Mouse (Mus musculus): ENCODE measurements around the gene Fgfr4.

Gene Fgfr4

GRCm38 (mm10) chr13:55152621-55153415 is at the start of gene Fgfr4:
Gene Fgfr4, plus strand, starts transcription at chr13:55152640.
- in situ Hi-C loops (cut with MboI; ENCODE audit: low pct_unique_long_range_greater_than_20kb in 1 of 2, low sequenced_read_pairs in 2 of 2, unreplicated experiment in 1 of 2) = no loop called here

- in situ Hi-C loops (cut with MboI; ENCODE audit: low pct_unique_long_range_greater_than_20kb in 1 of 2, low sequenced_read_pairs in 2 of 2, unreplicated experiment in 1 of 2) = no loop called here
Measured at GRCm38 (mm10) chr13:55103351-55103750, 49.1 kb upstream of the Fgfr4 start.

- in situ Hi-C loops (cut with MboI; ENCODE audit: low pct_unique_long_range_greater_than_20kb in 1 of 2, low sequenced_read_pairs in 2 of 2, unreplicated experiment in 1 of 2) = no loop called here
Measured at GRCm38 (mm10) chr13:55105045-55105952, 47.1 kb upstream of the Fgfr4 start, which contains the start of gene Zfp346. Gene Zfp346, plus strand, starts transcription at chr13:55105311.

DNA sequence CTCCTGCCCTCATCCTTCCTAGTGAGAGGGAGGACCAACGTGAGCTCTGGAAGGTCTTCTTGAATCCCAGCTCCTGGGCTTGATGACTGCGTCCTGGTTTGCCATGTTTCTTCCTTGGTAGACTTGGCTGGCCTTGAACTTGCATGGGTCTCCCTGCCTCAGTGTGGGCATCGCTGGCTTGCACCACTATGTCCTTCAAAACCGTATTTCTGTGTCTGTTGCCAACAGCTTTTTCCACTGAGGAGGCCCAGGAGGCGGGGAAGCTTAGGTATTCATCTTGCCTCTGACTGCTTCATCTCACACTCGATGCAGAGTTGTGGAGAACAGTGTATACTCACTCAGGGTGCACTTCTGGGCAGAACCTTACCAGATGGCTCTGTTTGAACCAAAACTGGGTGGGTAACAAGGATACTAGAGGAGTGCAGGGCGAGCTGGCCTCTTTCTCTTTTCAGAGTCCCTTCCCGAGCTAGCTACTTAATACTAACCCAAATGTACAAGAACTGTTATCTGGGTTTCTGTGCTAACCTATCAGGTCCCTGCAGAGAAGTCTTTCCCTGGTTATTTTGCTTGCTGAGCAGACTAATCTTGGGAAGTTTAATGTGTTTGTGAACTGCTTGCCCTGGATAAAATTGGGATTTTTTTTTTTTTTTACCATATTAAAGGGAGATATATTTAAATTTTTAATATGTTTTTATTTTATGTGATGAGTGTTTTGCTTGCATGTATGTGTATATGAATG is 46.3 kb upstream of the Fgfr4 start:
- in situ Hi-C loops (cut with MboI; ENCODE audit: low pct_unique_long_range_greater_than_20kb in 1 of 2, low sequenced_read_pairs in 2 of 2, unreplicated experiment in 1 of 2) = no loop called here

GRCm38 (mm10) chr13:55107116-55107515 is 45.3 kb upstream of the Fgfr4 start:
- in situ Hi-C loops (cut with MboI; ENCODE audit: low pct_unique_long_range_greater_than_20kb in 1 of 2, low sequenced_read_pairs in 2 of 2, unreplicated experiment in 1 of 2) = no loop called here

GRCm38 (mm10) chr13:55107694-55108093 is 44.7 kb upstream of the Fgfr4 start:
- in situ Hi-C loops (cut with MboI; ENCODE audit: low pct_unique_long_range_greater_than_20kb in 1 of 2, low sequenced_read_pairs in 2 of 2, unreplicated experiment in 1 of 2) = no loop called here

GRCm38 (mm10) chr13:55114375-55114774 is 38.1 kb upstream of the Fgfr4 start:
- in situ Hi-C loops (cut with MboI; ENCODE audit: low pct_unique_long_range_greater_than_20kb in 1 of 2, low sequenced_read_pairs in 2 of 2, unreplicated experiment in 1 of 2) = no loop called here

DNA sequence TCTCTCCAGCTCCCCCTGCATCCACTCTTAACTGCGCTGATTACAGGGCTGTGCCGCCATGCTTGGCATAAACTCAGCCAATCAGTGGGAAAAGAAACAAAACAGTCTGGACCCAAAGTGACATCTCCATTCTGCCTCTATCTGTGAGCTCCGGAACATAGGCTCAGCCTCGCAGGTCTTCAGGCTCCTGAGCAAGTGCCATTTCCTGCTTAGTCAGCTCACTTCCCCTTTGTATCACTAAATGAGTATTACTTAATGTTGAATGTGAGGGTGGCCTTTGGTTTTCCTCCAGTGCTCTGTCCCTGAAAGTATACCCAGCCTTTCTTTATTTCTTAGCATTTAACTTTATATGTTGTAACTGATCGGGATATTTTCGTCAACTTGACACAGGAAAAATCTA is 27.5 kb upstream of the Fgfr4 start:
- in situ Hi-C loops (cut with MboI; ENCODE audit: low pct_unique_long_range_greater_than_20kb in 1 of 2, low sequenced_read_pairs in 2 of 2, unreplicated experiment in 1 of 2) = no loop called here

- in situ Hi-C loops (cut with MboI; ENCODE audit: low pct_unique_long_range_greater_than_20kb in 1 of 2, low sequenced_read_pairs in 2 of 2, unreplicated experiment in 1 of 2) = no loop called here
Measured at GRCm38 (mm10) chr13:55133448-55133847, 19.0 kb upstream of the Fgfr4 start, which contains the start of gene Gm17617. Gene Gm17617, minus strand, starts transcription at chr13:55133548.

DNA sequence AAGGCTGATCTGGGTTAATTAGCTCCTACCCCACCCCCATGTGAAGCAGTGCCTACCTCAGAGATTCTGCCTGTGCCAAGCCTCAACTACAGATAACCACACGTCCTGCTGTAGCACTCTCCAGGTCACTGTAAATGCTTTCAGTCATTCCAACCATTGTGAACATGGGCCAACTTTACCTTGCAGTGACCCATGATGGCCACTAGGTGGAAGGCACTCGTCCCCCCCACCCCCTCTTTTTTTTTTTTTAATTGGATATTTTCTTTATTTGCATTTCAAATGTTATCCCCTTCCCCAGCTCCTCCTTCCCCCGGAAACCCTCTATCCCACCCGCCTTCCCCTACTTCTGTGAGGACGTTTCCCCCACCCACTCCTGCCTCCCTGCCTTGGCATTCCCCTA is 17.1 kb upstream of the Fgfr4 start:
- in situ Hi-C loops (cut with MboI; ENCODE audit: low pct_unique_long_range_greater_than_20kb in 1 of 2, low sequenced_read_pairs in 2 of 2, unreplicated experiment in 1 of 2) = no loop called here

- in situ Hi-C loops (cut with MboI; ENCODE audit: low pct_unique_long_range_greater_than_20kb in 1 of 2, low sequenced_read_pairs in 2 of 2, unreplicated experiment in 1 of 2) = no loop called here
Measured at GRCm38 (mm10) chr13:55140271-55140670, 12.2 kb upstream of the Fgfr4 start.

DNA sequence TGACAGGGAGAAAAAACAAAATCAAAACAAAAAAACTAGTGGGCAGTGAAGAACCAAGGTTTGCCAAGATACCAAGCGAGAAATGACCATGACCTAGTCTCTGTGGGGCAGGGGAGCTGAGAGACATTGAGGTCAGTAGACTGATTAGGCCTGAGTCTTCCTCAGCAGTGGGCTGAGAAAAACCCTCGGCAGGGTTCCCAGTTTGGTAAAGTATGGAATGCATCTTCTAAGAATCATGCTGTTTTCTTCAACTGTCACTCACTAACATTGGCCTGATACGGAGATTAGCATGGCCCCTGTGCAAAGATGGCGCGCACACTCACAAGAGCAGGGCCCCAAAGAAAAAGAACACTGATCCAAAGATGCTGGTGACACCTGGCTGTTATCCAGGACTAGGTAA is 1.5 kb downstream of the Fgfr4 start:
- in situ Hi-C loops (cut with MboI; ENCODE audit: low pct_unique_long_range_greater_than_20kb in 1 of 2, low sequenced_read_pairs in 2 of 2, unreplicated experiment in 1 of 2) = no loop called here

- in situ Hi-C loops (cut with MboI; ENCODE audit: low pct_unique_long_range_greater_than_20kb in 1 of 2, low sequenced_read_pairs in 2 of 2, unreplicated experiment in 1 of 2) = no loop called here
Measured at GRCm38 (mm10) chr13:55162365-55162764, 9.9 kb downstream of the Fgfr4 start.

DNA sequence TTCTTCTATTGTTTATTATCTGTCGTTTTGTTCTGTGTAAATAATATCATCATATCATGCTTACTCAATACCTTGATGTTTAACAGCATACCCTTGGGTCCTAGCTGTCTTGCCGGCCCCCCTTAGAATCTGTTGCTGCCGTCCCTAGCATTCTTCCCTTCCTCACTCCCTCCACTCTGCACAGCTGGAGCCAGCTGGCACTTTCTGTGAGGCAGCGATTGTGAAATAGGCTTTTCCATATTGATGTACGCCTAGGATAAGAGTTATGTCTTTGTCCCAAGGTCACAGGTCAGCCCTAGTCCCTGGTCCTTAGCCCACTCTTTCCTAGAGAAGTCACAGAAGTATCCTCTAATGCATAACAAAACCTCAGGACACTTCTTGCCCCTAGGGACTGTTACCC is 11.1 kb downstream of the Fgfr4 start:
- in situ Hi-C loops (cut with MboI; ENCODE audit: low pct_unique_long_range_greater_than_20kb in 1 of 2, low sequenced_read_pairs in 2 of 2, unreplicated experiment in 1 of 2) = no loop called here

- in situ Hi-C loops (cut with MboI; ENCODE audit: low pct_unique_long_range_greater_than_20kb in 1 of 2, low sequenced_read_pairs in 2 of 2, unreplicated experiment in 1 of 2) = no loop called here
Measured at GRCm38 (mm10) chr13:55165831-55166339, 13.4 kb downstream of the Fgfr4 start.

DNA sequence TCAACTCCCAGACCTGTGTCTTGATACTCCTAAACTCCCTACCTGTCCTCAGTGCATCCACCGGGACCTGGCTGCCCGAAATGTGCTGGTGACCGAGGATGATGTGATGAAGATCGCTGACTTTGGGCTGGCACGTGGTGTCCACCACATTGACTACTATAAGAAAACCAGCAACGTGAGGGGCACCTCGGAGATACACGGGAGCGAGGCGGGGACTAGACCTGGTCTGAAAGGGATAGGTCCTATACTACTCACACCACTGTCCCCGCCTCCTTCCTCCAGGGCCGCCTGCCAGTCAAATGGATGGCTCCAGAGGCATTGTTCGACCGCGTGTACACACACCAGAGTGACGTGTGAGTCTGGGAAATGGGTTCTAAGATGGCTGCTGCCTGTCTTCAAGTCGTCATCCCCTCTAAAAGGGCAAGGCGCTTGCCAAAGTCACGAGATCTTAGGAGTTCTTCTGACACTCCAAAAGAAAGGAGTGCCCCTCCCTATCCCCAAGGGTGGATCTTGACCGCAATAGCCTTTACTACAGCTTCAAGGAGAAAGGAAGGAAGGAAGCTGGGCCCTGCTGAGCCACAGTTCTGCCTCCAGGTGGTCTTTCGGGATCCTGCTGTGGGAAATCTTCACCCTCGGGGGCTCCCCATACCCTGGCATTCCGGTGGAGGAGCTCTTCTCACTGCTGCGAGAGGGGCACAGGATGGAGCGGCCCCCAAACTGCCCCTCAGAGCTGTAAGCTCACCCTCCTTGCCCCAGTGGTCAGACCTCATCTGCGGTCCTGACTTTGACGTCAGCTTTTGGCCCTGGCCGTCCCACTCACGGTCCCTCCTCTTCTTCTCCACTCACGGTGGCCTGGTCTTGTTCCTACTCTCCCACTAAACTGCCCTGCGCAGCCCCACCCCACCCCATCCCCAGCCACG is 14.6 kb downstream of the Fgfr4 start:
- in situ Hi-C loops (cut with MboI; ENCODE audit: low pct_unique_long_range_greater_than_20kb in 1 of 2, low sequenced_read_pairs in 2 of 2, unreplicated experiment in 1 of 2) = no loop called here

GRCm38 (mm10) chr13:55167798-55168197 is 15.4 kb downstream of the Fgfr4 start:
- in situ Hi-C loops (cut with MboI; ENCODE audit: low pct_unique_long_range_greater_than_20kb in 1 of 2, low sequenced_read_pairs in 2 of 2, unreplicated experiment in 1 of 2) = no loop called here

- in situ Hi-C loops (cut with MboI; ENCODE audit: low pct_unique_long_range_greater_than_20kb in 1 of 2, low sequenced_read_pairs in 2 of 2, unreplicated experiment in 1 of 2) = no loop called here
Measured at GRCm38 (mm10) chr13:55168255-55168654, 15.8 kb downstream of the Fgfr4 start.

Measured in mouse embryonic stem cell (cell line).